Mouse (Mus musculus) midbrain, embryonic 10.5 days (tissue): ENCODE results near the gene Hist1h1e. TPM values are rescaled to one million over a fixed set of nuclear protein-coding genes. Genes with fewer than 3 reads are reported as not detected.
"Not testable (repeated sequence)": the region's sequence is repeated elsewhere in the genome, so short reads cannot be mapped to it uniquely, and the experiment has no call there.

Source experiments
- DNase-seq: peaks from one replicate; pipeline ENCODE4 v3.0.0-alpha.2; 2017; ENCODE audit warnings: low spot score
- H3K27ac ChIP-seq: fragments of 300-500 bp; sonication (generic); replicated peaks from 2 replicates; pipeline ENCODE4 v1.5.1; 2016; ENCODE audit warnings: mild to moderate bottlenecking
- H3K27me3 ChIP-seq: fragments of 300-500 bp; sonication (generic); 2 replicates; pipeline ENCODE4 v1.6.1; 2016; ENCODE audit warnings: low read depth, mild to moderate bottlenecking; ENCODE audit not compliant: poor library complexity, severe bottlenecking
- H3K36me3 ChIP-seq: fragments of 300-500 bp; sonication (generic); 2 replicates; pipeline ENCODE4 v1.6.1; 2016; ENCODE audit warnings: mild to moderate bottlenecking, moderate library complexity
- H3K4me1 ChIP-seq: fragments of 300-500 bp; sonication (generic); 2 replicates; pipeline ENCODE4 v1.6.1; 2016
- H3K4me3 ChIP-seq: fragments of 300-500 bp; sonication (generic); 2 replicates; pipeline ENCODE4 v1.5.1; 2016; ENCODE audit warnings: mild to moderate bottlenecking, moderate library complexity
- H3K9me3 ChIP-seq: fragments of 300-500 bp; sonication (generic); replicated peaks from 2 replicates; pipeline ENCODE4 v1.6.1; 2016; ENCODE audit warnings: mild to moderate bottlenecking
- WGBS: fragments of 180-500 bp; shearing (Covaris S2); methylation state at CpG from one replicate; pipeline ENCODE4 v1.1.7; 2016; 5-methylcytosine and 5-hydroxymethylcytosine counted together
- microRNA-seq: library from miRNA; unstranded; fragments of <30 nt; microRNA quantifications from one replicate; pipeline ENCODE4, GENCODE M21; 2017
- polyA plus RNA-seq: library from polyadenylated mRNA; unstranded; fragments of >200 nt; fragmentation: Nextera tagmentation; extraction: Ambion mirVana; gene quantifications from 2 replicates; pipeline ENCODE4 v1.2.1, GENCODE M21; 2016

Hist1h1e gene
- polyA plus RNA-seq, 1 experiment from 2014 or later, result 22.4 TPM

- Histone ChIP-seq H3K4me3 (peak overlapping the region; percentile 61), H3K27ac (peak overlapping the region; percentile 97), H3K4me1 (peaks cover 46% of the 10 kb centered on the region)
- not testable (repeated sequence) for H3K9me3 ChIP-seq, H3K27me3 ChIP-seq, H3K36me3 ChIP-seq, DNase-seq
- 0% methylated on average over 8 of the region's 39 CpGs for WGBS
Measured at GRCm38 (mm10) chr13:23574546-23575170, 47.7 kb downstream of the Hist1h1e start.

GRCm38 (mm10) chr13:23573898-23574524, 48.3 kb downstream of the Hist1h1e start, which contains the start of the genes Hist1h2bf and Hist1h2ad:
Gene Hist1h2bf (minus strand): TSS chr13:23574196.
Gene Hist1h2ad (plus strand): TSS chr13:23574381.
- Histone ChIP-seq H3K4me3 (peak within 1 kb of the TSS; percentile 61), H3K27ac (peak within 1 kb of the TSS; percentile 97), H3K4me1 (peaks cover 49% of the 10 kb centered on the region)
- WGBS, result 1% methylated on average over 42 of the region's 42 CpGs
- H3K27me3 ChIP-seq, H3K36me3 ChIP-seq, H3K9me3 ChIP-seq: not testable (repeated sequence)
- DNase-seq, result peak; percentile 90

GRCm38 (mm10) chr13:23573034-23573897, 49.1 kb downstream of the Hist1h1e start:
- H3K27ac ChIP-seq, result peak overlapping the region; percentile 97
- not testable (repeated sequence) for DNase-seq, H3K27me3 ChIP-seq, H3K36me3 ChIP-seq, H3K9me3 ChIP-seq
- WGBS, result 10% methylated on average over 20 of the region's 20 CpGs
- H3K4me1 ChIP-seq, result peaks cover 49% of the 10 kb centered on the region
- peak overlapping the region; percentile 57 for H3K4me3 ChIP-seq

GRCm38 (mm10) chr13:23572218-23573033, 49.9 kb downstream of the Hist1h1e start:
- Histone ChIP-seq H3K36me3 (no peaks in the 10 kb centered on the region), H3K27ac (peak overlapping the region; percentile 97), H3K4me3 (peak overlapping the region; percentile 57), H3K9me3 (no peaks in the 10 kb centered on the region), H3K27me3 (no peaks in the 10 kb centered on the region), H3K4me1 (peaks cover 44% of the 10 kb centered on the region)
- whole genome bisulfite sequencing, result 33% methylated on average over 2 of the region's 2 CpGs
- no peak for DNase-seq

- not testable (repeated sequence) for DNase-seq, H3K27me3 ChIP-seq, H3K36me3 ChIP-seq, H3K9me3 ChIP-seq
- peak overlapping the region; percentile 57 for H3K4me3 ChIP-seq
- peaks cover 37% of the 10 kb centered on the region for H3K4me1 ChIP-seq
- WGBS, result under 1% methylated on average over 14 of the region's 34 CpGs
- H3K27ac ChIP-seq, result peak overlapping the region; percentile 97
Measured at GRCm38 (mm10) chr13:23571504-23572217, 50.7 kb downstream of the Hist1h1e start.

GRCm38 (mm10) chr13:23571022-23571503, 51.3 kb downstream of the Hist1h1e start, which contains the start of the genes Hist1h2ae and Hist1h2bg:
Gene Hist1h2ae (minus strand): TSS chr13:23571220.
Gene Hist1h2bg (plus strand): TSS chr13:23571396.
- WGBS, result under 1% methylated on average over 18 of the region's 18 CpGs
- H3K4me1 ChIP-seq, result peaks cover 31% of the 10 kb centered on the region
- peak; percentile 75 for DNase-seq
- H3K27ac ChIP-seq, result peak within 1 kb of the TSS; percentile 97
- no peaks in the 10 kb centered on the region for H3K27me3 ChIP-seq
- no peaks in the 10 kb centered on the region for H3K36me3 ChIP-seq
- peak within 1 kb of the TSS; percentile 57 for H3K4me3 ChIP-seq
- H3K9me3 ChIP-seq, result no peaks in the 10 kb centered on the region

Small RNAs within 50 kb of the gene (microRNA-seq; reads per million reads assigned to microRNA genes)
- gene Gm44359 (not detected), gene Gm44394 (not detected)

Other genes with a start within 250 kb of the Hist1h1e start
- 14.3 and 14.7 TPM in 2 replicates for gene Abt1, start 198.7 kb downstream of the Hist1h1e start, polyA plus RNA-seq
- 0.04 and 0.06 TPM in 2 replicates for gene Btn1a1, start 156.7 kb downstream of the Hist1h1e start, polyA plus RNA-seq
- gene Btn2a2, start 133.7 kb downstream of the Hist1h1e start, polyA plus RNA-seq, result 0.26 and 0.38 TPM in 2 replicates
- gene Hist1h4h, start 91.5 kb downstream of the Hist1h1e start, polyA plus RNA-seq, result 2.0 and 4.1 TPM in 2 replicates
- 4.7 and 9.5 TPM in 2 replicates for gene Hist1h2af, start 88.7 kb downstream of the Hist1h1e start, polyA plus RNA-seq
- gene Hist1h3g, start 87.1 kb downstream of the Hist1h1e start, polyA plus RNA-seq, result 5.5 and 5.6 TPM in 2 replicates
- 1.00 and 1.0 TPM in 2 replicates for gene Hist1h2bh, start 79.2 kb downstream of the Hist1h1e start, polyA plus RNA-seq
- 1.1 and 1.5 TPM in 2 replicates for gene Hist1h3f, start 78.5 kb downstream of the Hist1h1e start, polyA plus RNA-seq
- gene Hist1h4f, start 70.9 kb downstream of the Hist1h1e start, polyA plus RNA-seq, result 1.7 TPM in 1 of 2 replicates, not detected in the other
- gene Hist1h1d, start 69.3 kb downstream of the Hist1h1e start, polyA plus RNA-seq, result 0.58 and 0.63 TPM in 2 replicates
- gene Hist1h3e, start 60.2 kb downstream of the Hist1h1e start, polyA plus RNA-seq, result 5.1 and 7.2 TPM in 2 replicates
- gene Hist1h2ae, start 51.3 kb downstream of the Hist1h1e start, polyA plus RNA-seq, result 85.6 and 104 TPM in 2 replicates
- gene Hist1h2bg, start 51.2 kb downstream of the Hist1h1e start, polyA plus RNA-seq, result 4.5 and 6.4 TPM in 2 replicates
- 3.8 TPM in 2 replicates for gene Hist1h2bf, start 48.4 kb downstream of the Hist1h1e start, polyA plus RNA-seq
- gene Hist1h2ad, start 48.2 kb downstream of the Hist1h1e start, polyA plus RNA-seq, result 0.67 and 1.3 TPM in 2 replicates
- gene Hist1h3d, start 46.8 kb downstream of the Hist1h1e start, polyA plus RNA-seq, result 6.2 and 10.8 TPM in 2 replicates
- gene Hist1h4d, start 41.0 kb downstream of the Hist1h1e start, polyA plus RNA-seq, result 95.1 and 103 TPM in 2 replicates
- gene Hist1h2be, start 1.4 kb downstream of the Hist1h1e start, polyA plus RNA-seq, result 3.1 and 3.2 TPM in 2 replicates
- gene Hist1h2ac, start 61.4 kb upstream of the Hist1h1e start, polyA plus RNA-seq, result 1.3 TPM in 2 replicates
- gene Hist1h2bc, start 61.6 kb upstream of the Hist1h1e start, polyA plus RNA-seq, result 22.1 and 23.9 TPM in 2 replicates
- not detected in 2 replicates for gene Hist1h1t, start 73.3 kb upstream of the Hist1h1e start, polyA plus RNA-seq
- gene Hist1h4c, start 75.9 kb upstream of the Hist1h1e start, polyA plus RNA-seq, result 4.9 and 5.1 TPM in 2 replicates
- 2.3 and 2.5 TPM in 2 replicates for gene Hfe, start 88.3 kb upstream of the Hist1h1e start, polyA plus RNA-seq
- gene Hist1h1c, start 116.2 kb upstream of the Hist1h1e start, polyA plus RNA-seq, result 8.8 and 9.5 TPM in 2 replicates
- gene Hist1h3c, start 123.0 kb upstream of the Hist1h1e start, polyA plus RNA-seq, result 7.3 and 9.5 TPM in 2 replicates
- gene Hist1h2bb, start 124.2 kb upstream of the Hist1h1e start, polyA plus RNA-seq, result 2.3 and 2.4 TPM in 2 replicates
- 44.4 and 45.3 TPM in 2 replicates for gene Hist1h2ab, start 128.6 kb upstream of the Hist1h1e start, polyA plus RNA-seq
- 8.1 and 11.3 TPM in 2 replicates for gene Hist1h3b, start 129.7 kb upstream of the Hist1h1e start, polyA plus RNA-seq
- 4.9 and 6.9 TPM in 2 replicates for gene Hist1h4b, start 134.5 kb upstream of the Hist1h1e start, polyA plus RNA-seq
- 0.42 TPM in 1 of 2 replicates, not detected in the other for gene Hist1h4a, start 138.7 kb upstream of the Hist1h1e start, polyA plus RNA-seq
- 3.6 and 3.9 TPM in 2 replicates for gene Hist1h3a, start 139.8 kb upstream of the Hist1h1e start, polyA plus RNA-seq
- gene Hist1h1a, start 141.1 kb upstream of the Hist1h1e start, polyA plus RNA-seq, result 1.7 and 2.7 TPM in 2 replicates
- gene Trim38, start 147.4 kb upstream of the Hist1h1e start, polyA plus RNA-seq, result 0.20 TPM in 1 of 2 replicates, not detected in the other
- not detected in 2 replicates for gene Slc17a2, start 184.4 kb upstream of the Hist1h1e start, polyA plus RNA-seq
- gene Slc17a3, start 216.9 kb upstream of the Hist1h1e start, polyA plus RNA-seq, result not detected in 2 replicates
- gene Slc17a1, start 245.2 kb upstream of the Hist1h1e start, polyA plus RNA-seq, result not detected in 2 replicates